Mouse (Mus musculus): Measurements from ENCODE around the gene Arhgap10. TPM values are rescaled to one million over a fixed set of nuclear protein-coding genes. Genes with fewer than 3 reads are reported as not detected.

The Arhgap10 gene
- total and polyA plus RNA-seq, 2 experiments from 2014 or later = 3.3 to 4.5 TPM

GRCm38 (mm10) chr8:77544428-77544827 lies 26.7 kb upstream of the Arhgap10 start:
- WGBS = 66% methylated on average over 3 of the region's 3 CpGs
- no peak overlapping the region for H3K4me2 ChIP-seq (ENCODE audit: low read depth)
- no peak overlapping the region for H3K27ac ChIP-seq (ENCODE audit: low read depth, low read length)

DNA sequence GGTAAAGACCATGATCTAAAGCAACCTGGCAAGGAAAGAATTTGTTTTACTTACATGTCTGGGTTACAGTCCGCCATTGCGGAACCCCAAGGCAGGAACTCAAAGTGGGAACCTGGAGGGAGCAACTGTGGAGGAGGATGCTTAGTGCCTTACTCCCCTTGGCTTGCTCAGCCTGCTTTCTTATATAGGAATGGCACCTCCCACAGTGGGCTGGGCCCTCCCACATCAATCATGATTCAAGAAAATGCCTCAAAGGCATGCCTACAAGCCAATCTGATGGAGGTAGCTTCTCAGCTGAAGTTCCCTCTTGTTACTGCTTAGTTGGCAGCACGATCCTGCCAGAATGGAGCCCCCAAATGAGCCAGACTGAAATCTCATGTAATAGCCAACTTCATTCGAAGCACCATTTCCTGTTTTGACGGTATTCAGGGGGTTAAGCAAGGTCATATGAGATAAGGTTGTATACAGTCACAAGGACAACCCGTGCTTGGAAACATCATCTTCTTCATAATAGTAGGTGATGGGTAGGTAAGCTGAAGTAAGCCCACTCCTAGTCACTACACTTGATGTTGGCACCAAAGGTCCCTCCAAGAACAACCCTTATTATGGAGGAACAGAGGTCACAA lies 25.5 kb upstream of the Arhgap10 start:
- WGBS = 93% methylated on average over 6 of the region's 6 CpGs

More at GRCm38 (mm10) chr8:77544428-77544827, 26.7 kb upstream of the Arhgap10 start:
- Histone ChIP-seq H3K9me3 (ENCODE audit: low read length) (no peaks in the 10 kb centered on the region), H3K4me1 (ENCODE audit: insufficient read depth) (no peaks in the 10 kb centered on the region), H3K36me3 (ENCODE audit: insufficient read depth) (no peaks in the 10 kb centered on the region), H3K27me3 (ENCODE audit: insufficient read depth, low read length) (no peaks in the 10 kb centered on the region), H3K4me3 (ENCODE audit: low read depth, low read length) (no peak overlapping the region), H3K9ac (no peak overlapping the region)
- ATAC-seq (no peak), DNase-seq (no peak)
- no peak for TF ChIP-seq CTCF (IDR thresholded peaks at IDR 0.05; ENCODE audit: low read depth)

GRCm38 (mm10) chr8:77538256-77538655 lies 20.5 kb upstream of the Arhgap10 start:
- no peak overlapping the region for H3K4me2 ChIP-seq (ENCODE audit: low read depth)
- no peak overlapping the region for H3K4me3 ChIP-seq (ENCODE audit: low read depth, low read length)
- DNase-seq (no peak), ATAC-seq (no peak)
- no peak overlapping the region for H3K9ac ChIP-seq
- no peaks in the 10 kb centered on the region for H3K9me3 ChIP-seq (ENCODE audit: low read length)
- no peaks in the 10 kb centered on the region for H3K36me3 ChIP-seq (ENCODE audit: insufficient read depth)
- H3K4me1 ChIP-seq (ENCODE audit: insufficient read depth) = no peaks in the 10 kb centered on the region
- no peaks in the 10 kb centered on the region for H3K27me3 ChIP-seq (ENCODE audit: insufficient read depth, low read length)
- H3K27ac ChIP-seq (ENCODE audit: low read depth, low read length) = no peak overlapping the region
- TF ChIP-seq CTCF (IDR thresholded peaks at IDR 0.05; ENCODE audit: low read depth) = no peak
- WGBS = 97% methylated on average over 1 of the region's 1 CpGs

More for the DNA sequence above, 25.5 kb upstream of the Arhgap10 start:
- Histone ChIP-seq H3K4me2 (ENCODE audit: low read depth) (no peak overlapping the region), H3K9ac (no peak overlapping the region), H3K4me3 (ENCODE audit: low read depth, low read length) (no peak overlapping the region), H3K27ac (ENCODE audit: low read depth, low read length) (no peak overlapping the region), H3K27me3 (ENCODE audit: insufficient read depth, low read length) (no peaks in the 10 kb centered on the region), H3K4me1 (ENCODE audit: insufficient read depth) (no peaks in the 10 kb centered on the region), H3K9me3 (ENCODE audit: low read length) (no peaks in the 10 kb centered on the region), H3K36me3 (ENCODE audit: insufficient read depth) (no peaks in the 10 kb centered on the region)
- no peak for DNase-seq
- ATAC-seq = no peak
- no peak for TF ChIP-seq CTCF (IDR thresholded peaks at IDR 0.05; ENCODE audit: low read depth)

- Histone ChIP-seq H3K4me2 (ENCODE audit: low read depth) (no peak overlapping the region), H3K9me3 (ENCODE audit: low read length) (no peaks in the 10 kb centered on the region), H3K27ac (ENCODE audit: low read depth, low read length) (no peak overlapping the region), H3K27me3 (ENCODE audit: insufficient read depth, low read length) (no peaks in the 10 kb centered on the region), H3K4me1 (ENCODE audit: insufficient read depth) (no peaks in the 10 kb centered on the region), H3K9ac (no peak overlapping the region), H3K36me3 (ENCODE audit: insufficient read depth) (no peaks in the 10 kb centered on the region), H3K4me3 (ENCODE audit: low read depth, low read length) (no peak overlapping the region)
- TF ChIP-seq CTCF (IDR thresholded peaks at IDR 0.05; ENCODE audit: low read depth) = no peak
- WGBS = 80% methylated on average over 12 of the region's 12 CpGs
- DNase-seq = no peak
- no peak for ATAC-seq
Measured at GRCm38 (mm10) chr8:77536821-77537220, 19.1 kb upstream of the Arhgap10 start.

DNA sequence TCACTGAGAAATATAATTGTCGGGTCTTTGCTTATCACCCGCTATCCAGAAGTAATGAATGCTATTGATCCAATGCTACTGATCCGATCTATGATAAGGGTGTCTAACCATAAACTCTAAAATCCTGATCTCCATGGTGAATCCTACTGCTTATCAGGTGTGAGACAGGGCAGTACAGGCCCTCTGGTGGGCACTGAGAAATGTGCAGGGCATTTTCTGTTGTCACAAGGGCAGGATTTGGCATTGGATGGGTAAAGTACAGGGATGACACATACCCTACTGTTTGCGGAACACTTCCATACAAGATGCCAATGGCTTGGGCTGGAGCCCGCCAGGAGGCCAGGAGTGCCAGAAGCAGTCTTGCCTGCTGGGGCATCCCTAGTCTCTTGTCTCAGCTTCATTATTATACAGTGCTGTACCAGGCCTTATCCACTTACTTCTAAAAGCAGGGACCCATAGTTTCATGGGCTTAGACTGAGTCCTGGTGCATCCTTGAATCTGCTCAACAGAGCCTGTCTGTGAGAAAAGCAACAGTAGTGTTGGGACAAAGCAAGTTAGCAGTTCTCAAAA lies 17.4 kb upstream of the Arhgap10 start:
- Histone ChIP-seq H3K9me3 (ENCODE audit: low read length) (no peaks in the 10 kb centered on the region), H3K36me3 (ENCODE audit: insufficient read depth) (no peaks in the 10 kb centered on the region), H3K9ac (no peak overlapping the region), H3K27ac (ENCODE audit: low read depth, low read length) (no peak overlapping the region), H3K4me1 (ENCODE audit: insufficient read depth) (no peaks in the 10 kb centered on the region), H3K4me3 (ENCODE audit: low read depth, low read length) (no peak overlapping the region), H3K27me3 (ENCODE audit: insufficient read depth, low read length) (no peaks in the 10 kb centered on the region), H3K4me2 (ENCODE audit: low read depth) (no peak overlapping the region)
- peak; percentile 83 for TF ChIP-seq CTCF (IDR thresholded peaks at IDR 0.05; ENCODE audit: low read depth)
- ATAC-seq (peak; percentile 74), DNase-seq (peak; percentile 51)
- 83% methylated on average over 5 of the region's 5 CpGs for WGBS

DNA sequence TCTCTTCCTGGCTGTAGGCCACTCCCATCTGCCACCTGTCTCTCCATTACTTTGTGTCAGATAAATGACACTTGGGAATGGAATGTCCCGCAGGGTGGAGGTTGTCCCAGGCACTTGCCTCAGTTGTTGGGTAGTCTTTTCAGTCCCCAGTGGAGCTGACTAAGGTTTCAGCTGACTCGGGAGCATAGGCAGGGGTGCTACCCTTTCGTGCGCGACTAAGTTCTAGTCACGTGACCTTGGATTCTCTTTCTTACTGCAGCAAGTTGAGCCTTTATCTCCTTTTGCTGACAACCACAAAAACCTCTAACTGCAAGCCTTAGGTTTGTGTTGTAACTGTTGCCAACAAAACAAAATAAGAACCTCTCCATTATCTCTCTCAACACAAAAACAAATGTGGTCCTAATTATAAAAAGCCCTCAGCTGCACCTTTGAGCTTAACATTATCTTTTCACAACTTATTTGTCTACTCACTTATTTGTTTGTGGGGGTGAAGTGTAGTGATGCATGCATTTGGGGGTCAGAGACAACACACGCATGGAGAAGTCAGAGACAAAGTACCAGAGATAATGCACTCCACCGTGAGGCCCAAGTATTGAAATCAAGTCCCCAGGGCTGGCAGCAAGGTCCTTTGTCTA lies 16.7 kb upstream of the Arhgap10 start:
- Histone ChIP-seq H3K9me3 (ENCODE audit: low read length) (no peaks in the 10 kb centered on the region), H3K4me3 (ENCODE audit: low read depth, low read length) (no peak overlapping the region), H3K27ac (ENCODE audit: low read depth, low read length) (no peak overlapping the region), H3K27me3 (ENCODE audit: insufficient read depth, low read length) (no peaks in the 10 kb centered on the region), H3K9ac (no peak overlapping the region), H3K36me3 (ENCODE audit: insufficient read depth) (no peaks in the 10 kb centered on the region), H3K4me2 (ENCODE audit: low read depth) (no peak overlapping the region), H3K4me1 (ENCODE audit: insufficient read depth) (no peaks in the 10 kb centered on the region)
- no peak for TF ChIP-seq CTCF (IDR thresholded peaks at IDR 0.05; ENCODE audit: low read depth)
- 67% methylated on average over 8 of the region's 8 CpGs for WGBS
- DNase-seq (no peak), ATAC-seq (no peak)

GRCm38 (mm10) chr8:77526130-77526529 lies 8.4 kb upstream of the Arhgap10 start:
- Histone ChIP-seq H3K9me3 (ENCODE audit: low read length) (no peaks in the 10 kb centered on the region), H3K36me3 (ENCODE audit: insufficient read depth) (no peaks in the 10 kb centered on the region), H3K9ac (no peak overlapping the region), H3K27me3 (ENCODE audit: insufficient read depth, low read length) (no peaks in the 10 kb centered on the region), H3K4me3 (ENCODE audit: low read depth, low read length) (no peak overlapping the region), H3K27ac (ENCODE audit: low read depth, low read length) (no peak overlapping the region), H3K4me1 (ENCODE audit: insufficient read depth) (no peaks in the 10 kb centered on the region), H3K4me2 (ENCODE audit: low read depth) (no peak overlapping the region)
- DNase-seq = no peak
- ATAC-seq = no peak
- no peak for TF ChIP-seq CTCF (IDR thresholded peaks at IDR 0.05; ENCODE audit: low read depth)
- 80% methylated on average over 8 of the region's 8 CpGs for WGBS

Data from forebrain, postnatal 0 days (tissue).